Mouse (Mus musculus) C2C12 (cell line): ENCODE results near the gene 4931406P16Rik. TPM values are rescaled to one million over a fixed set of nuclear protein-coding genes. Genes with fewer than 3 reads are reported as not detected.

ENCODE experiments used
- H3K27me3 ChIP-seq: one replicate; pipeline ENCODE4 v1.6.1; 2011; ENCODE audit not compliant: control insufficient read depth, insufficient read depth, insufficient read length
- H3K36me3 ChIP-seq: one replicate; pipeline ENCODE4 v1.6.1; 2011; ENCODE audit not compliant: control insufficient read depth, insufficient read depth
- H3K4me3 ChIP-seq: one replicate; pipeline ENCODE4 v1.5.1; 2011; ENCODE audit warnings: mild to moderate bottlenecking, control low read depth; ENCODE audit not compliant: poor library complexity, insufficient read depth, severe bottlenecking
- H3K79me2 ChIP-seq: one replicate; pipeline ENCODE4 v1.6.1; 2011; ENCODE audit not compliant: control insufficient read depth, insufficient read depth
- H3K79me3 ChIP-seq: one replicate; pipeline ENCODE4 v1.6.1; 2011; ENCODE audit warnings: low read depth, control low read depth
- H3ac ChIP-seq: one replicate; pipeline ENCODE3; 2011; ENCODE audit warnings: low read depth; ENCODE audit not compliant: control insufficient read depth, insufficient read length
- CEBPB ChIP-seq: IDR thresholded peaks from one replicate; pipeline ENCODE4 v1.6.1; 2011; ENCODE audit warnings: low read depth, mild to moderate bottlenecking, control low read depth, moderate library complexity
- CTCF ChIP-seq: IDR thresholded peaks from one replicate; pipeline ENCODE4 v1.5.1; 2011; ENCODE audit not compliant: control insufficient read depth, insufficient read depth, insufficient read length
- FOSL1 ChIP-seq: IDR thresholded peaks from one replicate; pipeline ENCODE4 v1.8.0; 2011; ENCODE audit warnings: mild to moderate bottlenecking, low read length; ENCODE audit not compliant: poor library complexity, insufficient read depth, severe bottlenecking
- MAX ChIP-seq: IDR thresholded peaks from one replicate; pipeline ENCODE4 v1.6.1; 2011; ENCODE audit warnings: mild to moderate bottlenecking, control low read depth
- MYOD1 ChIP-seq: IDR thresholded peaks from one replicate; pipeline ENCODE4 v1.6.1; 2011; ENCODE audit warnings: low read depth; ENCODE audit not compliant: control insufficient read depth, insufficient read length
- MYOG ChIP-seq: IDR thresholded peaks from one replicate; pipeline ENCODE4 v1.6.1; 2011; ENCODE audit not compliant: control insufficient read depth, insufficient read length; ENCODE audit errors: extremely low read depth
- USF1 ChIP-seq: IDR thresholded peaks from one replicate; pipeline ENCODE4 v1.6.1; 2011; ENCODE audit warnings: low read depth, mild to moderate bottlenecking, control low read depth, moderate library complexity
- polyA plus RNA-seq: library from polyadenylated mRNA; unstranded; fragments of >200 nt; fragmentation: generic; extraction: Trizol; gene quantifications from one replicate; pipeline ENCODE4 v1.2.1, GENCODE M21; 2012; ENCODE audit warnings: missing spikeins

Gene 4931406P16Rik
- polyA plus RNA-seq, 1 experiment, result 13.2 TPM

DNA sequence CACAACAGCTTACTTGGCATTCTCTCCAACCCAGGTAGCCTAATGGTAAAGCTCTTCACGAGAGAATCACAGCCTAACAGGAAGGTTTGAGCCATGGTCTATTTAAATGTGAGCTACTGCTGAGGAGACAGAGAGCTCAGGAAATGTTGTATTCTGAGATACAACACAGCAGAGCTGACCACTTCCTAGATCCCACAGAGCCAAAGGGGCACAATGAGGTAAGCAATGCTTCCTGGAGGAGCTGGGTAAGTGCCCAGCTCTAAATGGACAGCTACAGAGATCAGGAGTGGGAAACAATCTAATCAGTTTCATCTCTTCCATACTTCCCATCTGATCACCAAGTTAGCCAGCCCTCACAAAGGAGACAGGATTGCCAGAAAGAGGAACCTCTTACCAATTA lies 22.1 kb downstream of the 4931406P16Rik start:
- Histone ChIP-seq H3K36me3 (no peaks in the 10 kb centered on the region), H3K4me3 (no peak overlapping the region), H3K79me2 (peaks cover 80% of the 10 kb centered on the region), H3K79me3 (peaks cover 50% of the 10 kb centered on the region), H3ac (no peak overlapping the region), H3K27me3 (no peaks in the 10 kb centered on the region)
- no peak for TF ChIP-seq MYOD1
- no peak for TF ChIP-seq FOSL1
- no peak for TF ChIP-seq USF1
- no peak for TF ChIP-seq CTCF
- TF ChIP-seq MYOG, result no peak
- TF ChIP-seq CEBPB, result no peak
- TF ChIP-seq MAX, result no peak

DNA sequence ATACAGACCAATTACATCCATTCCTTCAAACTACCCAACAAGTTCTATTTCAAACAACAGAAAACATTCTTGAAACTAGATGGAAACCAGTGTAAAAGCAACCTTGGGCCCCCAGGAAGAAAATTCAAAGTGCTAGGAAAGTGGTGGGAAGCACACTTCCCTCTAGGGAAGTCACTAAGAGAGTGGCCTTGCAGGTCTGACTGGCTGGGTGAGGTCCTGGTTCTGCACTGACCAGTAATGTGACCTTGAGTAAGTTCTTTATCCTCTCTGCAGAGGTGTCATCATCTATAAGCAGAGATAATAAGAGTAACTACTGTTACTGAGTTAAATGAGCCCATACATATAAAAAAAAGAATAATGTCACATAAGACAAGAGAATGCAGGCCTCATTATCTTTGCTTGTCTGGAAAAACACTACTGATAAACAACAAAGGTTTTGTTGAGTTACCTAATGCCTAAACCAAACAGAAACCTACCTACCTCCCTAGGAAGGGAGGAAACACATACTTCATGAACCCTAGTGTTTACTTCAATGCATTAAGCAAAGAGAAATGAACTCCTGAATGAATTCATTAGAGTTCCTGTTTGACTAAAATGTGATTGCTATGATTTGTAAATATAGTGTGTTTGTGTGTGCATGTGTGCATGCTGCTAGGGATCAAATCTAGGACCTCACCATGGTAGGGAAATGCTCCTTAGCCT lies 22.8 kb downstream of the 4931406P16Rik start:
- Histone ChIP-seq H3ac (no peak overlapping the region), H3K27me3 (no peaks in the 10 kb centered on the region), H3K79me3 (peaks cover 45% of the 10 kb centered on the region), H3K79me2 (peaks cover 74% of the 10 kb centered on the region), H3K36me3 (peaks cover 2% of the 10 kb centered on the region), H3K4me3 (no peak overlapping the region)
- no peak for TF ChIP-seq MYOG
- TF ChIP-seq MAX, result no peak
- no peak for TF ChIP-seq CTCF
- no peak for TF ChIP-seq USF1
- TF ChIP-seq MYOD1, result no peak
- no peak for TF ChIP-seq FOSL1

DNA sequence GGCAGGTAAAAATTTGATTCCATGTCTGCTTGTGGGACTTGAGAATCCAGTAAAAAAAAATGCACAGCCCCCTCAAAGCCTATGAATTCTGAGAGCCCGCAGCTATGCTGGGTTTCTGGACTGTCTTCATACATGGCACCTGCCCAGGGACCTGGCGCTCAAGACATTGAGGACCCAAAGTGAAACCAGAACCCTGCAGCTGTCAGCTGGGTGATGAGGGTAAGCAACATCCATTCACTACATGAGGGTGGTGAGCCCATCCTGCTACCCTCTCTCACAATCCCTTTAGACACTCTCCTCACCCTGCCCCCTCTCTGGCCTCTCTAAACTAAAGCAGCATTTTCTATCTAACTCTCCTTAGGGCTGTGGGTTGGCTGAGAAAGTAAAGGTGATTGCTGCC lies 35.7 kb downstream of the 4931406P16Rik start:
- Histone ChIP-seq H3K79me3 (peaks cover 17% of the 10 kb centered on the region), H3K27me3 (no peaks in the 10 kb centered on the region), H3K79me2 (peaks cover 67% of the 10 kb centered on the region), H3K36me3 (peaks cover 4% of the 10 kb centered on the region), H3ac (no peak overlapping the region), H3K4me3 (no peak overlapping the region)
- TF ChIP-seq CEBPB (no peak), MAX (no peak), MYOD1 (no peak)

DNA sequence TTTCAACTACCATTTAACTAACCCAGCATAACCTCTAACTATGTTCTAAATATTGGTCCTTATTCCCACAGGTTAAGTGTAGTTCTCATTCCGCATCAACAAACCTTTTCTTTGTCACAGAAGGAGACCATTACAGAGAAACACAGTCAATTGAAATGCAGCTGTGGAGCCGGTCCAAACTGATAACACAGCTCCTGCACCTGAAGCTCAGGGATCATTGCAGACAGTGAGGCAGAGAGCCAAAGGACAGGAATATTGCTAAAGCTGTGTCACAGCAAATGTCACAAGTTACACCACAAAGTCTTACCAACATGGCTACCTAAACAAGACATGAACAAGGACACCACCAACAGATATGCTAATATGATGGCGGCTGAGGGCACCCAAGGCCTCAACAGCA lies 37.3 kb downstream of the 4931406P16Rik start:
- H3K36me3 ChIP-seq, result peaks cover 4% of the 10 kb centered on the region
- H3K27me3 ChIP-seq, result no peaks in the 10 kb centered on the region
- no peak overlapping the region for H3ac ChIP-seq
- peaks cover 25% of the 10 kb centered on the region for H3K79me3 ChIP-seq
- no peak overlapping the region for H3K4me3 ChIP-seq
- no peak for TF ChIP-seq MYOD1
- TF ChIP-seq CEBPB, result no peak
- no peak for TF ChIP-seq FOSL1
- TF ChIP-seq CTCF, result no peak
- no peak for TF ChIP-seq MYOG
- TF ChIP-seq USF1, result no peak
- TF ChIP-seq MAX, result no peak
- peaks cover 70% of the 10 kb centered on the region for H3K79me2 ChIP-seq

DNA sequence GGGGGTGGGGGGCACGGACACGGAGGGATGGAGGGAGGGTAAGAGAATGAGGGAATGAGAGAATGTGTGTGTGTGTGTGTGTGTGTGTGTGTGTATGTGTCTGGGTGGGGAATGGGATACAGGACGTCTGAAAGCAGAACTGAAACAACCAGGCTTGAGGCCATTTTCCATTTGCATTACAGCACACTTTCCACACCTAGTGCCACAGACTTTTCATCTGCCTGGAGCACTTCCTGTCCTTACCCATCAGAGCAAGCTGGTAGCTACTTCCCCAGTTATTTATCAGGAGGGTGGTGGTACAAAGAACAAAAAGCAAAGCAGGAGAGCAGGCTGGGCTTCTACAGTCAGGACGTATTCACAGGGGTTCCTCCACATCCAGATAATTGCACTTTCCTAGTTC lies 40.9 kb downstream of the 4931406P16Rik start:
- Histone ChIP-seq H3K27me3 (no peaks in the 10 kb centered on the region), H3K79me2 (peaks cover 62% of the 10 kb centered on the region), H3ac (no peak overlapping the region), H3K36me3 (no peaks in the 10 kb centered on the region), H3K4me3 (no peak overlapping the region), H3K79me3 (peaks cover 26% of the 10 kb centered on the region)
- TF ChIP-seq MAX (no peak), CEBPB (no peak), CTCF (no peak), USF1 (no peak), MYOD1 (no peak), MYOG (no peak), FOSL1 (no peak)

DNA sequence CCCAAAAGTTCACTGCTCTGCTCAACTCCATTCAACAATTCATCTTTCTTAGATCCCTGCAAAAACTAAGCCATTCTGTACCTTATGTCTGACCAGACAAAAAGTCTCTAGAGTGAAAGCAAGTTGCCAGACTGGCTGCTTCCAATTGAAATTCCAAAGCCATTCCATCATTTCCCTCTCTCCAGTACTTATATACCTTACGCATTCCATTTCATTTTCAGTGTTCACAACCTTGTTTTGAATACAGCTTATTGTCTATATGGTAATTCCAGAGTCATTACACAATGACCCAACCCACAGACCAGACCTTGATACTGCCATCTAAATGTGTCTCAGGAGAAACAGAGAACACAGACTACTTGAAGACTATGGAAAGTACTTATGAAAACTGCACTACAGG lies 44.9 kb downstream of the 4931406P16Rik start:
- H3ac ChIP-seq, result no peak overlapping the region
- peak; percentile 36 for TF ChIP-seq CEBPB
- TF ChIP-seq CTCF, result no peak
- H3K79me3 ChIP-seq, result peaks cover 24% of the 10 kb centered on the region
- H3K4me3 ChIP-seq, result no peak overlapping the region
- H3K36me3 ChIP-seq, result peaks cover 1% of the 10 kb centered on the region
- H3K27me3 ChIP-seq, result no peaks in the 10 kb centered on the region
- peaks cover 76% of the 10 kb centered on the region for H3K79me2 ChIP-seq
